ENCODE assay signal across 21 mouse cellular contexts in genomic region chr13:4144261-4144660, GRCm38 (mm10). TPM values are rescaled to one million over a fixed set of nuclear protein-coding genes. Genes with fewer than 3 reads are reported as not detected.
DNase-seq lines count a peak whose midpoint lies in the region; ATAC-seq and TF ChIP-seq lines count a peak whose summit lies in the region.
"Had no signal": no experiment of that assay in that cellular context is flagged by ENCODE, and none has a peak within 500 bp of the region (broad histone marks: within the 10 kb centered on the region; RNA-seq: fewer than 3 reads in every experiment).

No protein-coding gene starts in this region.

- H3K27me3 ChIP-seq in CH12.LX (replicated peaks): no peaks in the 10 kb centered on the region
- H3K27me3 ChIP-seq in liver, postnatal 0 days (ENCODE audit: insufficient read depth, low read length): no peaks in the 10 kb centered on the region
- H3K27me3 ChIP-seq: Patski had no signal

- H3K79me2 ChIP-seq in CH12.LX (replicated peaks; ENCODE audit: control insufficient read depth, extremely low read depth, insufficient read depth, poor library complexity, severe bottlenecking): no peaks in the 10 kb centered on the region

- 63% methylated on average over 1 of the region's 1 CpGs for WGBS in liver, postnatal 0 days (ENCODE audit: insufficient replicate concordance)

- in situ Hi-C loops in CH12.LX (cut with MboI; ENCODE audit: low pct_ligation_motif_present, low pct_unique_long_range_greater_than_20kb, low sequenced_read_pairs): loop anchor here (25.0 kb wide), 1 partner anchor 468 kb away; the partner anchor contains the start of gene Akr1e1

- peak; percentile 30; the same call in 1 of the 2 replicates for TF ChIP-seq EP300 in CH12.LX (IDR thresholded peaks at IDR 0.05; ENCODE audit: low read length)
- TF ChIP-seq EP300 in liver, postnatal 0 days (IDR thresholded peaks at IDR 0.05; ENCODE audit: low read depth): no peak

- no peak for TF ChIP-seq POLR2A in CH12.LX (IDR thresholded peaks at IDR 0.05; ENCODE audit: low read depth, low read length)

- peaks cover 0 to 6% of the 10 kb centered on the region in 2 experiments; a peak in 1 of 4 replicates for H3K4me1 ChIP-seq in CH12.LX (ENCODE audit: control insufficient read depth in 1 of 2, insufficient read depth in 2 of 2)
- no peaks in the 10 kb centered on the region for H3K4me1 ChIP-seq in liver, postnatal 0 days (ENCODE audit: insufficient read depth)

- H3K27ac ChIP-seq in CH12.LX (ENCODE audit: insufficient read depth, low read depth): no peak overlapping the region
- no peak overlapping the region for H3K27ac ChIP-seq in liver, postnatal 0 days (ENCODE audit: low read depth)

- no peaks in the 10 kb centered on the region for H3K9me3 ChIP-seq in CH12.LX (replicated peaks; ENCODE audit: low read length)
- H3K9me3 ChIP-seq in liver, postnatal 0 days (ENCODE audit: low read length): no peaks in the 10 kb centered on the region
- H3K9me3 ChIP-seq: G1E had no signal

- H3K9ac ChIP-seq in CH12.LX (ENCODE audit: insufficient read depth, low read depth): no peak overlapping the region
- no peak overlapping the region for H3K9ac ChIP-seq in liver, postnatal 0 days (replicated peaks)

- no peak for ATAC-seq in liver, postnatal 0 days
- ATAC-seq: activated CD4-positive, CD25-positive, alpha-beta regulatory T cell, adult 4 months; CD4-positive, CD25-positive, alpha-beta regulatory T cell, adult 4 months; Patski had no signal

- TF ChIP-seq RAD21 in CH12.LX (IDR thresholded peaks at IDR 0.05; ENCODE audit: low read depth, low read length): no peak

- H3K4me2 ChIP-seq in CH12.LX (ENCODE audit: insufficient read depth, low read depth, poor library complexity, severe bottlenecking): no peak overlapping the region
- no peak overlapping the region for H3K4me2 ChIP-seq in liver, postnatal 0 days (ENCODE audit: low read depth, low read length)

- no peaks in the 10 kb centered on the region for H3K36me3 ChIP-seq in CH12.LX (replicated peaks in 1 of 2; ENCODE audit: control insufficient read depth in 1 of 2, insufficient read depth in 1 of 2, low read length in 1 of 2)
- H3K36me3 ChIP-seq in liver, postnatal 0 days (replicated peaks; ENCODE audit: insufficient read depth, low read length): no peaks in the 10 kb centered on the region
- H3K36me3 ChIP-seq: G1E had no signal

- no peak for TF ChIP-seq CTCF in CH12.LX (conservative IDR thresholded peaks at IDR 0.05 in 1 of 2, IDR thresholded peaks at IDR 0.05 in 1 of 2; ENCODE audit: low read depth in 2 of 2, low read length in 2 of 2)
- TF ChIP-seq CTCF in liver, postnatal 0 days (IDR thresholded peaks at IDR 0.05; ENCODE audit: low read depth): no peak

- no peak overlapping the region for H3K4me3 ChIP-seq in CH12.LX (replicated peaks in 1 of 3; ENCODE audit: low read depth in 2 of 3, low read length in 2 of 3, poor library complexity in 1 of 3)
- no peak overlapping the region for H3K4me3 ChIP-seq in liver, postnatal 0 days (ENCODE audit: low read depth, low read length)

- dilution Hi-C loops in CH12.LX (cut with MboI; ENCODE audit: extremely low pct_ligation_motif_present, extremely low pct_unique_long_range_greater_than_20kb, low sequenced_read_pairs): no loop called here

- no peak for DNase-seq in CH12.LX (ENCODE audit: extremely low read depth)
- no peak for DNase-seq in liver, postnatal 0 days
- DNase-seq: adrenal gland, adult 2 months; adrenal gland, adult 8-10 months; adrenal gland, postnatal 10 days; adrenal gland, postnatal 14 days; adrenal gland, postnatal 25 days; adrenal gland, postnatal 36 days; B cell, adult 2 months; cerebellum, adult 11 months; cerebellum, adult 11-12 months; cerebellum, adult 18-20 months; cerebellum, adult 2 months; cerebellum, adult 8-10 months had no signal

TF ChIP-seq in CH12.LX, 34 proteins besides CTCF, POLR2A, EP300 and RAD21:
- TF ChIP-seq JUND (conservative IDR thresholded peaks at IDR 0.05; ENCODE audit: low read depth, low read length) (peak; percentile 77), RCOR1 (conservative IDR thresholded peaks at IDR 0.05; ENCODE audit: low read depth, low read length) (no peak), MYC (IDR thresholded peaks at IDR 0.05; ENCODE audit: low read depth, low read length) (no peak), JUN (IDR thresholded peaks at IDR 0.05; ENCODE audit: insufficient read depth, low read depth, low read length) (peak; percentile 66; the same call in 1 of the 2 replicates), CHD1 (IDR thresholded peaks at IDR 0.05; ENCODE audit: low read depth, low read length) (no peak)

RNA-seq across cellular contexts. Expression of gene Akr1c18, which starts 6.2 kb away (rescaled TPM):
- total RNA-seq in CH12.LX (2012; rRNA removed) (not detected in 2 replicates), CH12.LX (2014; rRNA removed) (not detected in 2 replicates)
- not detected in 2 replicates for polyA plus RNA-seq in CH12.LX (2012; ENCODE audit: insufficient read length, low read depth)
- 26.8 and 30.5 TPM in 2 replicates for polyA plus RNA-seq in liver, postnatal 0 days (2015; fragmentation: Nextera tagmentation; extraction: Ambion mirVana)
- total RNA-seq: G1E, MEL had no signal
- polyA plus RNA-seq: brain, embryonic 14.5 days; C2C12; cerebellum, adult 2 months; G1E had no signal

RNA-seq across cellular contexts. Expression of gene Akr1c13, which starts 46.7 kb away (rescaled TPM):
- total RNA-seq in CH12.LX (2012; rRNA removed) (39.1 and 42.1 TPM in 2 replicates), CH12.LX (2014; rRNA removed) (76.3 and 80.4 TPM in 2 replicates)
- 36.5 and 51.0 TPM in 2 replicates for polyA plus RNA-seq in CH12.LX (2012; ENCODE audit: insufficient read length, low read depth)
- 42.7 and 54.1 TPM in 2 replicates for polyA plus RNA-seq in liver, postnatal 0 days (2015; fragmentation: Nextera tagmentation; extraction: Ambion mirVana)

Comparison
In these comparisons a context has a peak if more than half of its experiments do, and no peak if none do; other contexts are left out.
1. RNA of gene Akr1c18, which starts 6.2 kb away (polyA plus RNA-seq): 26.8 to 30.5 TPM in liver, postnatal 0 days; not detected in CH12.LX; every median in the first group is over 10 times any median in the second.